Mouse (Mus musculus): Measurements from ENCODE around the gene Prdm1. TPM values are rescaled to one million over a fixed set of nuclear protein-coding genes. Genes with fewer than 3 reads are reported as not detected.

Gene Prdm1
- total RNA-seq (2023) = 5.7 TPM

GRCm38 (mm10) chr10:44528291-44529082 is at the start of gene Prdm1:
Gene Prdm1 (minus strand): TSS chr10:44528501.

